Mouse (Mus musculus) ES-E14 (cell line): ENCODE data around the gene Cybb.
"Not testable (repeated sequence)": the region's sequence is repeated elsewhere in the genome, so short reads cannot be mapped to it uniquely, and the experiment has no call there.

ENCODE experiments used
- MAFK ChIP-seq: IDR thresholded peaks from 2 replicates; pipeline ENCODE4 v1.6.1; 2014; ENCODE audit warnings: mild to moderate bottlenecking, low read depth, low read length, inconsistent platforms; ENCODE audit not compliant: insufficient read depth
- ZNF384 ChIP-seq: IDR thresholded peaks from 2 replicates; pipeline ENCODE4 v1.6.1; 2012; ENCODE audit warnings: low read depth, low read length, inconsistent platforms

DNA sequence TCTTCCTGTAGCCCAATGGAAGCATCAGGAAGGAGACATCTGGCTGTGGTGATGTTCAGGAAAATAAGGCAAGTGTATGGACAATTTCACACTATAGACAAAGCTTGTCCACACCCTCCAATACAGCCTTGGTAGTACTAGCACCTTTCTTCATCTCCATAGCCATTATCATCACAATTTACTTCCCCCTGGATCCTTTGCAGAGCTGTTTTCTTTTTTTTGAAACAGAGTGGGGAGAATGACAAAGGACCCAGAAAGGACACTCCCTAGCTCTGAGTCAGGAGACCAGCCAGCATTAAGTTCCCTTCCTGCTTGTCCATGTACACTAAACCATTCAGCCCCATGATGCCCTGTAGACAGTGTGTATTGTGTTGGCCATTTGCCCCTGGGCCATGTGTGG lies 30.0 kb upstream of the Cybb start:
- not testable (repeated sequence) for TF ChIP-seq ZNF384, MAFK
